Mouse (Mus musculus) cerebellum, adult 2 months (tissue): ENCODE results near the gene Gldc.

Experiments
- CTCF ChIP-seq: fragments of 200-500 bp; IDR thresholded peaks from 2 replicates; pipeline ENCODE4 v1.5.1; 2011; ENCODE audit warnings: low read depth, mild to moderate bottlenecking, control low read depth, low read length, moderate library complexity, borderline replicate concordance; ENCODE audit not compliant: insufficient read depth
- POLR2A ChIP-seq: fragments of 200-500 bp; IDR thresholded peaks from 2 replicates; pipeline ENCODE4 v1.6.1; 2011; ENCODE audit warnings: low read length, control low read depth, borderline replicate concordance; ENCODE audit not compliant: insufficient read depth

DNA sequence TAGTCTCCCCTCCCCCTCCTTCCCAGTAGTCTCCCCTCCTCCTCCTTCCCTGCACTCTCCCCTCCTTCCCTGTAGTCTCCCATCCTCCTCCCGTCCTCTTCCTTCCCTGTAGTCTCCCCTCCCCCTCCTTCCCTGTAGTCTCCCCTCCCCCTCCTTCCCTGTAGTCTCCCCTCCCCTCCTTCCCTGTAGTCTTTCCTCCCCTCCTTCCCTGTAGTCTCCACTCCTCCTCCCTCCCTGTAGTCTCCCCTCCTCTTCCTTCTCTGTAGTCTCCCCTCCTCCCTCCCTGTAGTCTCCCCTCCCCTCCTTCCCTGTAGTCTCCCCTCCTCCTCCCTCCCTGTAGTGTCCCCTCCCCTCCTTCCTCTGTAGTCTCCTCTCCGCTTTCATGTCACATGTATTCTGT, 38.8 kb upstream of the Gldc start:
- TF ChIP-seq CTCF (no peak), POLR2A (no peak)
